Mouse (Mus musculus) forebrain, embryonic 14.5 days (tissue): ENCODE results near the gene Gm14295. TPM values are rescaled to one million over a fixed set of nuclear protein-coding genes. Genes with fewer than 3 reads are reported as not detected.
"Not testable (repeated sequence)": the region's sequence is repeated elsewhere in the genome, so short reads cannot be mapped to it uniquely, and the experiment has no call there.

Source experiments
- ATAC-seq: fragments of 200-750 bp; cut with Nextera tagmentation; 2 replicates; pipeline ENCODE4 v1.8.0; 2017; ENCODE audit warnings: mild to moderate bottlenecking, moderate library complexity
- DNase-seq: peaks from one replicate; pipeline ENCODE4 v3.0.0-alpha.2; 2015; ENCODE audit warnings: low spot score
- H3K27ac ChIP-seq: fragments of 300-500 bp; sonication (generic); 2 replicates; pipeline ENCODE4 v1.5.1; 2014; ENCODE audit warnings: low read depth, mild to moderate bottlenecking, control low read depth, low read length, moderate library complexity
- H3K27me3 ChIP-seq: fragments of 300-500 bp; sonication (generic); replicated peaks from 2 replicates; pipeline ENCODE4 v1.6.1; 2014; ENCODE audit warnings: low read length, control low read depth, mixed read lengths; ENCODE audit not compliant: control insufficient read depth, insufficient read depth
- H3K36me3 ChIP-seq: fragments of 300-500 bp; sonication (generic); 2 replicates; pipeline ENCODE4 v1.6.1; 2014; ENCODE audit warnings: low read length, control low read depth; ENCODE audit not compliant: control insufficient read depth, insufficient read depth
- H3K4me1 ChIP-seq: fragments of 300-500 bp; sonication (generic); 2 replicates; pipeline ENCODE4 v1.6.1; 2014; ENCODE audit warnings: antibody characterized with exemption, low read length, control low read depth; ENCODE audit not compliant: control insufficient read depth, insufficient read depth
- H3K4me2 ChIP-seq: fragments of 300-500 bp; sonication (generic); 2 replicates; pipeline ENCODE4 v1.6.1; 2014; ENCODE audit warnings: mild to moderate bottlenecking, control low read depth, low read length
- H3K4me3 ChIP-seq: fragments of 300-500 bp; sonication (generic); 2 replicates; pipeline ENCODE4 v1.5.1; 2014; ENCODE audit warnings: low read depth, low read length, control low read depth
- H3K9ac ChIP-seq: fragments of 300-500 bp; sonication (generic); 2 replicates; pipeline ENCODE4 v1.6.1; 2014; ENCODE audit warnings: mild to moderate bottlenecking, low read length, control low read depth, moderate library complexity
- H3K9me3 ChIP-seq: fragments of 300-500 bp; sonication (generic); replicated peaks from 2 replicates; pipeline ENCODE4 v1.6.1; 2016; ENCODE audit warnings: low read length, control low read depth, mixed read lengths; ENCODE audit not compliant: control insufficient read depth
- WGBS: fragments of 180-500 bp; shearing (Covaris S2); extraction: QIAGEN DNeasy Blood & Tissue Kit; methylation state at CpG from one replicate; pipeline ENCODE4 v1.1.7; 2014; 5-methylcytosine and 5-hydroxymethylcytosine counted together
- polyA plus RNA-seq: library from polyadenylated mRNA; unstranded; fragments of >200 nt; fragmentation: Nextera tagmentation; extraction: Ambion mirVana; gene quantifications from 2 replicates; pipeline ENCODE4 v1.2.1, GENCODE M21; 2014

Gm14295 gene
- 9.3 and 10.8 TPM in 2 replicates for polyA plus RNA-seq

DNA sequence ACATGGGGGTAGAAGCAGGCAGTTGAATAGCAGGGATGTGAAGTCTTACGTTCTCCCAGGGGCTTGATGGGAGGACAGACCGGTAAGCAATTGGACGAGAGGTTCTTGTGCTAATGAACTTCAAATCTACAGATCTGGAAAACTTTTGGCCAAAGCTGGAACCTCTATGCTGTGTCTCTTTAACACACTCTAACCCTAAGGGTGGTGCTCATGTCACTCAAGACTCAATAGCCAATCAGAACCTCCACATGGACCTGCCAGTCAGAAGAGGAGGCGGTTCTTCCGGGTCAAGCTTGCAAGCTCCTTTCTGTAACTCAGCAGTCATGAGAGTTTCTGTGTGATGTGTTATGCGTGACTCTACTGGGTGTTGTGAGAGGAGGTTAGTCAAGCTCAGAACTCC, at the start of gene Gm14295:
Gm14295 (plus strand) TSS at position 301 of the 400 bp plus-strand sequence.
- ATAC-seq, H3K36me3 ChIP-seq, H3K27me3 ChIP-seq, H3K9me3 ChIP-seq, H3K4me1 ChIP-seq, H3K27ac ChIP-seq, H3K4me2 ChIP-seq, H3K9ac ChIP-seq, DNase-seq: not testable (repeated sequence)
- H3K4me3 ChIP-seq, result peak within 1 kb of the TSS; percentile 28
- no CpG with 5 or more reads among the region's 6 CpGs for WGBS

- 26% methylated on average over 14 of the region's 15 CpGs for WGBS
- H3K4me1 ChIP-seq, H3K4me2 ChIP-seq, H3K27me3 ChIP-seq, H3K9ac ChIP-seq, ATAC-seq, DNase-seq, H3K36me3 ChIP-seq, H3K27ac ChIP-seq, H3K9me3 ChIP-seq: not testable (repeated sequence)
- H3K4me3 ChIP-seq, result peak overlapping the region; percentile 28
These were observed 373 bp downstream of the Gm14295 start for GRCm38 (mm10) chr2:176798785-176799184.

DNA sequence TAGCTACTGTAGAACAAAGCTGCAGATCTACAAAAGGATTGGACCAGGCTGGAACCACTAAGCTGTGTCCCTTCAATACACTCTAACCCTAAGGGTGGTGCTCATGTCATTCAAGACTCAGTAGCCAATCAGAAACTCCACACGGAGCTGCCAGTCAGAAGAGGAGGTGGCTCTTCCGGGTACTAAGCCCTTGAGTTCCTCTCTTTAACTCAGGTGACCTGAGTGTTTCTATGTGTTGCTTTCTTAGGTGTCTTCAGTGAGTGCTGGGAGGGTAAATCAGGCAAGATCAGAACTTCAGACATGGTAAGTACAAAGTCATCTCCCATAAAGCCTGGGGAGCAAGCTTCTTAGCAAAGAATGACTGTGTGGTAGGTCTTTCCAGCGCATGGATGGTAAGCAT, 32.4 kb downstream of the Gm14295 start, which contains the start of gene Gm14408:
Gm14408 (plus strand) TSS at position 301 of the 400 bp plus-strand sequence.
- not testable (repeated sequence) for H3K27ac ChIP-seq, H3K4me3 ChIP-seq

More for the DNA sequence above, 32.4 kb downstream of the Gm14295 start, which contains the start of gene Gm14408:
- not testable (repeated sequence) for H3K36me3 ChIP-seq, H3K9ac ChIP-seq, ATAC-seq, H3K4me2 ChIP-seq, H3K27me3 ChIP-seq, H3K9me3 ChIP-seq, H3K4me1 ChIP-seq, DNase-seq
- WGBS, result 82% methylated on average over 1 of the region's 3 CpGs

Other genes with a start within 250 kb of the Gm14295 start
- gene Gm14308, start 162.3 kb upstream of the Gm14295 start, polyA plus RNA-seq, result 18.7 and 19.8 TPM in 2 replicates
- gene Zfp973, start 128.1 kb upstream of the Gm14295 start, polyA plus RNA-seq, result 10.9 and 11.1 TPM in 2 replicates
- gene Gm14305, start 90.3 kb upstream of the Gm14295 start, polyA plus RNA-seq, result 44.0 and 46.8 TPM in 2 replicates
- gene Gm14408, start 32.5 kb downstream of the Gm14295 start, polyA plus RNA-seq, result not detected in 2 replicates
- 8.3 and 12.2 TPM in 2 replicates for gene Gm14296, start 129.2 kb downstream of the Gm14295 start, polyA plus RNA-seq
- gene Gm14419, start 202.3 kb downstream of the Gm14295 start, polyA plus RNA-seq, result 6.9 and 11.6 TPM in 2 replicates